Mouse (Mus musculus) fat pad, adult 2 months (tissue): ENCODE results near the gene Wwox.

Experiments
- DNase-seq: peaks from one replicate; pipeline ENCODE4 v3.0.0-alpha.2; 2011; ENCODE audit warnings: low read depth, low spot score; ENCODE audit errors: extremely low read depth

The Wwox gene

DNA sequence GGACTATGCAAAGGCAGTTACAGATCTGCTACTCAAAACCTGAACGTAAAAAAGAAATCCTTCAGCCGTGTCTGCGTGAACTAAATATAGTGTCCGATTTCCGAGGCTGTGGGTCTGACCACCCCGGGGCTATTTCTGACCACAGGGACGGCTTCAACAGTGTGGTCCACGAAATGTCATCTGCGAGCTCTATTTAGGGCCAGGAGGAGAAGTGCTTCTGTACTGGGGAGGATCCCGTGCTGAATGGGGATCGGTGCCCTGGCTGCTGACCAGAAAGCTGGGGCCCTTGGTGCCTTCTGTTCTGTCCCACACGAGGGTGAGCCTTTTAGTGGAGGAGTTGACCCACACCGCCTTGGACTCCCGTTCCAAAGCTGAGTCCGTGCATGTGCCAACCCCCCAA is 395.3 kb downstream of the Wwox start:
- no peak for DNase-seq

- DNase-seq: no peak
Measured at GRCm38 (mm10) chr8:114839998-114840397, 400.5 kb downstream of the Wwox start.

DNA sequence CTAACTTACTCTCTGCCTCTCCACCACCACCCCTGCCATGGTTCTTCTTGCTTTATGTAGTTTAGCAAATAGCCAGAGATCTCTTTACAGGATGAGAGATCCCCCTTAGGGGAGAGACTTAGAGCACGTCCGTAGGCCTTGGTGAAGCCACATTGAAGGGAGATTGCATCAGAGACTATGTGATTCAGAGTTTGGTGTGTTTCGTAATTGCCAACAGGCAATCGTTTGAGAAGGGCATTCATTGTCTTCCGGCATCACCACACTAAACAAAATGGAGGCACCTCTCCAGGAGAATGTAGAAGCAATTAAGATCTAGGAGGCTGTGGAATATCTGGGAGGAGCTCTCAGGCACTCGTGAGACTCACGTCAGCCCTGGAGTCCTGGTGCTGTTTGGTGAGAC is 408.2 kb downstream of the Wwox start:
- DNase-seq: peak; percentile 34

GRCm38 (mm10) chr8:114849461-114849860 is 410.0 kb downstream of the Wwox start:
- no peak for DNase-seq

- no peak for DNase-seq
Measured at GRCm38 (mm10) chr8:114850014-114850870, 410.8 kb downstream of the Wwox start.

DNA sequence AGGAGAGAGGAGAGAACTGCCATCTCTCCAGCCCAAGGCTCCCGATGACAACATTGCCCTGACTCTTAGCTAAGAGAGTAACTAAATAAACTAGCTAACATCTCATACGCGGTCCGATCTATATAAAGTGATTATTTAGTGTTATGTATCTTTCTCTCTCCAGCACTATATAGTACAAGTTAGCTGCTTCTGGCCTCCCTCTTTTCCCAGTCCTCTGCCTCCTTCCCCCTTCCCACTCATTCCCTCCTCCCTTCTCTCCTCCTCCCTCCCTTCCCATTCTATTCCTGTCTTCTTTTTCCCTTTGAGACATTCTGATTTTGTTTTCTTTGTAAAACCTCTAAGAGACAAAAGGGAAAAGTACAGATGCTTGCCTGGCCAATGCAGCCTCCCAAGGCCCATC is 414.3 kb downstream of the Wwox start:
- no peak for DNase-seq

GRCm38 (mm10) chr8:114855833-114856232 is 416.4 kb downstream of the Wwox start:
- no peak for DNase-seq

DNA sequence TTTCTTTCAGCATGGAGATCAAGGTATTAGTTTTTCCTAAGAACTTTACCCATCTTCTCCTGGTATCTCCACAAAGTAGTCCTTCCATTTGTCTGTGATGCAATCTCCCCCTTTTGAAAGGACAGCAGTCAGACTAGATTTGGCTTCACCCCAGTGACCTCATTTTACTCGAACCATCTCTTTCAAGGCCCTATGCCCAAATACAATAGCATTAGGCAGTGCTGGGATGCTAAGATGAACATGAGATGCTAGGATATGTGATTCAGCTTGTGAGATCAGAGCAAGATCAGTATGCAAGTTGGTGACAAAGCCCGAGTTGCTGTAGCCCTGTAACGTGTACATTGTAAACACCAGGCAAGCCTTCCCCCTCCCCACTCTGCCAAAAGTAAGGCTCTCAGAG is 426.5 kb downstream of the Wwox start:
- DNase-seq: no peak

DNA sequence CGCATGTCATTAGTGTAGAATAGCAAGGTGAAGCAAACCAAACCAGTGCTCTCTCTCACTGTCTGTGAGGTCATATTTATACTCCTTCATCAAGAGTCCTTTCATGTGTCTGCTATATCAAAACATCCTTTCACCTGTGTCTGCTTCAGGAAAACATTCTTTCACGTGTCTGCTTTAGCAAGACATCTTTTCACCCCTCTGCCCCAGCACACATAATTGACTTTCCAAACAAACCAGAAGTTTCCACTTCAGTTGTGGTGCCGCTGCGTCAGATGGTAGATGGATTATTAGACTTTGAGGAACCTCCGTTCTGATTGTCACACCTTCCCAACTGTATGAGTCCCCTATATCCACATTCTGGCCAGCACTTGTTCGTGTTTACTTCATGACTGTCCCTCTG is 429.9 kb downstream of the Wwox start:
- DNase-seq: no peak

GRCm38 (mm10) chr8:114870410-114870809 is 431.0 kb downstream of the Wwox start:
- no peak for DNase-seq

DNA sequence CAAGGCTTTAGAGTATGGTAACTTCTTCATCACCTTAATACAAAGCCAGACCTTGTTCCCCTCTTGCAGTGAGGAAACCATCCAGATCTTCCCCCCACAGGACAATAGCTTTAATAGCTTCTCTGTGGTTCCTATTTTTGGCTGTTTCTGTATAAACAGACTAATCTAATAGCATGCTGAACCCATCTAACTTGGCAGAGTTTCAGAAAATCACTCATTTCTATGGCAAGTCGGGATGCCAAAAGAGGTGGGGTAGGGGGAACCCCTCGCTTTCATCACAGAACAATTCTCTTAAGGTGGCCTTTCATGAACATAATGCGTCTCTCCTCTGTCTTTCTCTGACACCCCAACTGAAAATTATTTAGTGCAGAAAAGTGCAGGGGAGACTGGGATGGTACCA is 433.0 kb downstream of the Wwox start:
- no peak for DNase-seq

DNA sequence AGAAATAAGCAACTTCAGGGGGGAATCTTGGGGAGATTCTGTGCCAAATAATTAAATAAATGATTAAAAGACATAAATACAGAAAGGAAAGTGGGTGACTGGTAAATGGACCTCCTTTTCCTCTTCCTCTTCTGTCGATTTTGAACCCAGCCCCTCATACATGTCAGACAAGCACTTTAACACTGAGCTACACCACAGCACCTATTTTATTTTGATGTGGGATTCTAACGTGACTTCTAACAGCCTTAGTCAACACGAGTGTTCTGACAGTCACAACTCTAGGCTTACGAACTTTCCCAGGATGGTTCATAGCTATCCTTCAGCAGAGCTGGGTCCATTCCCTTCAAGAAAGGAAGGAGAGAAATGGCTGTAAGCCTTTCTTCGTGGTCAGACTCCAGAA is 435.7 kb downstream of the Wwox start:
- DNase-seq: no peak

- no peak for DNase-seq
Measured at GRCm38 (mm10) chr8:114876161-114876611, 436.7 kb downstream of the Wwox start.

GRCm38 (mm10) chr8:114876696-114877206 is 437.3 kb downstream of the Wwox start:
- no peak for DNase-seq

DNA sequence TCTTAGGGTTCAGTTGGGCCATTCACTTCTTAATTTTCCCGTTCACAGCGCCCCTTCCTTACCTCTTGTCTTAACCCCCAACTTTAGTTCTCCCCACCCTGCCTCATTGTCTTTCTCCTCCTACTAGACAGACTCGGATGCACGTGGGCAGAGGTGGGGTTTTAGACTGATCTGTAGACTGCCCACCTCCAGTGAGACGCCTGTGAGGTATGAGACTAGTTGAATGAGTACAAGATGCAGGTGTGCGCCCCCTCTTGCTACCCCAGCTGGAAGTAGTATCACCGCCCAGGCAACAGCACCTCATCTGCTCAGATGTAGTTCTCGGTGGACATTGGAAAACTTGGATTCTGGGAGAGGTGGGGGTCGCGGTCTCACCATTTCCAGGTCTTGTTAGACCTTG is 437.8 kb downstream of the Wwox start:
- no peak for DNase-seq

DNA sequence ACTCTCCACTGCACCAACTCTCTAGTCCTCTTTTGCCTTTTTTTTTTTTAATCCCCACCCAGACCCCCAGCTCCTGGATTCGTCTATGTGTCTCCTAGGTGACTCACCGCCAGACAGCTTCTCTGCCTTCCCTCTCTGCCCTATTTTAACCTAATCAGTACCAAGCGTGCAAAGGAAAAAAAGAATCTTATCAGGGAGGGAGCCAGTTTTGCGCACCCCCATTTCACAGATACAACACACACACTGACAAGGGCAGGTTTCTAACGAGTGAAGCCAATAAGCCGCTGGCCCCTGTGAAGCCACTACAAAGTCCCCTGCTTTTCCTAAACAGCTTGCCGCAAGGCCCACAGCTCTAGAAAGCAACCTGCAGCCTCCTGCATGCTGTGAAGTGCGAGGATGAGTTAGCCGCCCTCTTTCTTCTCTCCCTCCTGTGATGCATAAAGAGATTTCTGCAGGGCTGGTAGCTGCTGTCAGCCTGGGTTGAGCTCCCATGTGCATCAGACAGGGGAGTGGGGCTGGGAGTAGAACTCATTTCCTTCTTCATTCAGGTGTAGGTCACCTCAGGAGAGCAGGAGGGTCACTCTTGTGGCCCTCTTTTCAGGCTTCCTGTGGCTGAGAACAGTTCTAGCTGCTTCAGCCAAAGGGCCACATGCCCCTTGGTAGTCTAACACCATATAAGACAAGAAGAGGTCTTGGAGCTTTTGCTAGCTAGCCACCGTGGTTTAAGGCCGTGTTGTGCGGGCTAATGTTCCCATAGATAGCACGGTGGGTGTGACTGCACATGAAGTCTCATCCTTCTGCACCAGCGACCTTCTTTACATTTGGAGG is 439.2 kb downstream of the Wwox start:
- DNase-seq: no peak

DNA sequence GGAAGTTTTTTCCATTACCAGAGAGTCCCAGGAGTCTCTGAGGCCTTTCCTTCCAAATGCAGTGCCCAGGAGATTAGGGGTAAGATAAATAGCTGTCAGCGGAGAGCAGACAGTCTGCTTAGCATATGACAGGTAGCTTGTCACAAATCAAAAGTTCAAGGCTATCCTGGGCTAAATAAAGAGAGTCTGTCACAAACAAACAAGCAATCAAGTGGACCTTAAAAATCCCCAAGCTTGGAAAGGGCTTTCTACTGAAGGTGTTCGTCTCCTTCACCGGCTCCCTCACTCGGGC is 439.8 kb downstream of the Wwox start:
- DNase-seq: no peak

- DNase-seq: no peak
Measured at GRCm38 (mm10) chr8:114879678-114880077, 440.2 kb downstream of the Wwox start.

- no peak for DNase-seq
Measured at GRCm38 (mm10) chr8:114880475-114881135, 441.1 kb downstream of the Wwox start.

DNA sequence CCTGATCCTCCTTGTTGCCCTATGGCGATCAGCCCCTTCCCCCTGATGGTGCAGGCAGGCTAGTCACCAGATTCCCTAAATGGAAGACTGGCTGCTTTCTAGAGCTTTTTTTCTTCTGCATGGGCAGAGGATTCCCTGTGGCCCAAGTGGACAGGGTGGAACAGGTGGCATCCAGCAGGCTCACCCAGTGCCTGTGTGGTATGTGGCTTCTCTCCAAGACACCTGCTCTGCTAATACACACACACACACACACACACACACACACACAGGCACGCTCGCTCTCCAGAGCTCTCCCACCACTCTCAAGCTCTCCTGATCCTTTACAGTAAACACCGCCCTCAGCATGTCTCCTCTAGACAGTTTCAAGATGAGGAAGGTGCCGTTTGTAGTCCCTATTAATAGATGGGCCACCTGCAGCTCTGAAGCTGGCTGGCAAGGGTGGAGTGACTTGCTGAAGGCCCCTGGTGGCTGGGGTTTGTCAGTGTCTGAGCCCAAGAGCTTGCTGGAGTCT is 442.5 kb downstream of the Wwox start:
- no peak for DNase-seq

- no peak for DNase-seq
Measured at GRCm38 (mm10) chr8:114882504-114882903, 443.0 kb downstream of the Wwox start.
